Mouse (Mus musculus) olfactory bulb, adult 2 months (tissue): ENCODE measurements at regions not wholly inside any gene's neighbourhood (a gene's known extent, or its start where the extent isn't known, plus 50 kb on each side); places are given as distances from the start of the nearest gene placed in this dataset.

Source experiments
- CTCF ChIP-seq: fragments of 200-500 bp; IDR thresholded peaks from 2 replicates; pipeline ENCODE4 v1.5.1; 2012; ENCODE audit warnings: low read depth, mild to moderate bottlenecking, low read length, moderate library complexity; ENCODE audit not compliant: insufficient read depth
- POLR2A ChIP-seq: fragments of 200-500 bp; IDR thresholded peaks from 2 replicates; pipeline ENCODE4 v1.6.1; 2012; ENCODE audit warnings: mild to moderate bottlenecking, low read depth, low read length, moderate library complexity; ENCODE audit not compliant: insufficient read depth

GRCm38 (mm10) chr2:3915141-3915540 is 102.4 kb upstream of the Frmd4a start:
- TF ChIP-seq POLR2A (no peak), CTCF (no peak)
